ENCODE assay signal across 7 mouse cellular contexts in genomic region chr9:58220218-58220903, GRCm38 (mm10). TPM values are rescaled to one million over a fixed set of nuclear protein-coding genes. Genes with fewer than 3 reads are reported as not detected.
DNase-seq lines count a peak whose midpoint lies in the region; ATAC-seq and TF ChIP-seq lines count a peak whose summit lies in the region.

No protein-coding gene starts in this region.

- H3K36me3 ChIP-seq in E14TG2a.4 (ENCODE audit: insufficient read depth, low read length) = peaks cover 87% of the 10 kb centered on the region
- peaks cover 34% of the 10 kb centered on the region for H3K36me3 ChIP-seq in embryonic facial prominence, embryonic 13.5 days
- H3K36me3 ChIP-seq in lung, embryonic 14.5 days (ENCODE audit: insufficient read depth) = peaks cover 33% of the 10 kb centered on the region

- H3K4me1 ChIP-seq in E14TG2a.4 (replicated peaks; ENCODE audit: low read depth, low read length) = peaks cover 99% of the 10 kb centered on the region
- peaks cover 6% of the 10 kb centered on the region for H3K4me1 ChIP-seq in embryonic facial prominence, embryonic 13.5 days
- H3K4me1 ChIP-seq in lung, embryonic 14.5 days (ENCODE audit: insufficient read depth) = no peaks in the 10 kb centered on the region

- H3K4me2 ChIP-seq in embryonic facial prominence, embryonic 13.5 days = no peak overlapping the region
- H3K4me2 ChIP-seq in lung, embryonic 14.5 days = no peak overlapping the region

- ATAC-seq in embryonic facial prominence, embryonic 13.5 days (ENCODE audit: insufficient number of reproducible peaks, insufficient read depth, low FRiP score, low TSS enrichment, low read depth) = no peak
- no peak for ATAC-seq in lung, embryonic 14.5 days (ENCODE audit: insufficient read depth)

- peak in 1 of 2 experiments; percentile 52 for DNase-seq in layer of hippocampus, adult 2 months (ENCODE audit: low spot score in 2 of 2)
- no peak for DNase-seq in layer of hippocampus, adult 11-12 months (ENCODE audit: low spot score)
- peak; percentile 89 for DNase-seq in R1 (ENCODE audit: low read depth, low spot score)
- peak; percentile 69 for DNase-seq in lung, embryonic 14.5 days
- peak; percentile 44 for DNase-seq in thymus, postnatal 25 days

- H3K27me3 ChIP-seq in E14TG2a.4 (ENCODE audit: insufficient read depth, low read length) = no peaks in the 10 kb centered on the region
- H3K27me3 ChIP-seq in embryonic facial prominence, embryonic 13.5 days = no peaks in the 10 kb centered on the region
- no peaks in the 10 kb centered on the region for H3K27me3 ChIP-seq in lung, embryonic 14.5 days (ENCODE audit: insufficient read depth, low read length)

- peak; percentile 81 for TF ChIP-seq CTCF in layer of hippocampus, adult 2 months (conservative IDR thresholded peaks at IDR 0.05)
- peak; percentile 74 for TF ChIP-seq CTCF in E14TG2a.4 (conservative IDR thresholded peaks at IDR 0.05; ENCODE audit: low read length)
- peak; percentile 76 for TF ChIP-seq CTCF in lung, embryonic 14.5 days (IDR thresholded peaks at IDR 0.05; ENCODE audit: low read depth)

- 66% methylated on average over 24 of the region's 24 CpGs for WGBS in embryonic facial prominence, embryonic 13.5 days
- WGBS in lung, embryonic 14.5 days = 67% methylated on average over 24 of the region's 24 CpGs

- H3K9ac ChIP-seq in embryonic facial prominence, embryonic 13.5 days = no peak overlapping the region
- H3K9ac ChIP-seq in lung, embryonic 14.5 days = no peak overlapping the region

- H3K27ac ChIP-seq in layer of hippocampus, adult 2 months = no peak overlapping the region
- 0 out of 2 replicates have a peak overlapping the region, but pooled peaks have one; percentile 11 for H3K27ac ChIP-seq in embryonic facial prominence, embryonic 13.5 days
- no peak overlapping the region for H3K27ac ChIP-seq in lung, embryonic 14.5 days (ENCODE audit: low read depth)

- no peaks in the 10 kb centered on the region for H3K9me3 ChIP-seq in E14TG2a.4 (ENCODE audit: low read length)
- no peaks in the 10 kb centered on the region for H3K9me3 ChIP-seq in embryonic facial prominence, embryonic 13.5 days
- H3K9me3 ChIP-seq in lung, embryonic 14.5 days (ENCODE audit: low read depth, low read length) = no peaks in the 10 kb centered on the region

- H3K4me3 ChIP-seq in layer of hippocampus, adult 2 months = no peak overlapping the region
- peak overlapping the region; percentile 59 for H3K4me3 ChIP-seq in E14TG2a.4 (replicated peaks; ENCODE audit: low read length)
- no peak overlapping the region for H3K4me3 ChIP-seq in embryonic facial prominence, embryonic 13.5 days
- no peak overlapping the region for H3K4me3 ChIP-seq in lung, embryonic 14.5 days (ENCODE audit: low read depth, low read length)

RNA-seq across cellular contexts. Expression of gene Islr2, which starts 16.2 kb away (rescaled TPM):
- 100 to 1,000 TPM; 134 to 136 TPM for total RNA-seq in layer of hippocampus, adult 2 months (2021)
- polyA plus RNA-seq in embryonic facial prominence, embryonic 13.5 days (2015; fragmentation: Nextera tagmentation; extraction: Ambion mirVana) = 0.76 and 1.4 TPM in 2 replicates
- not detected in 2 replicates for polyA plus RNA-seq in lung, embryonic 14.5 days (2014; fragmentation: Nextera tagmentation; extraction: Ambion mirVana)

RNA-seq across cellular contexts. Expression of gene Islr, which starts 16.3 kb away (rescaled TPM):
- total RNA-seq in layer of hippocampus, adult 2 months (2021) = 10 to 100 TPM; 12.8 to 14.2 TPM
- 75.6 and 79.6 TPM in 2 replicates for polyA plus RNA-seq in embryonic facial prominence, embryonic 13.5 days (2015; fragmentation: Nextera tagmentation; extraction: Ambion mirVana)
- 56.9 and 60.2 TPM in 2 replicates for polyA plus RNA-seq in lung, embryonic 14.5 days (2014; fragmentation: Nextera tagmentation; extraction: Ambion mirVana)

RNA-seq across cellular contexts. Expression of gene Pml, which starts 29.2 kb away (rescaled TPM):
- total RNA-seq in layer of hippocampus, adult 2 months (2021) = 10 to 100 TPM; 11.9 to 14.2 TPM
- 14.4 and 15.2 TPM in 2 replicates for polyA plus RNA-seq in embryonic facial prominence, embryonic 13.5 days (2015; fragmentation: Nextera tagmentation; extraction: Ambion mirVana)
- polyA plus RNA-seq in lung, embryonic 14.5 days (2014; fragmentation: Nextera tagmentation; extraction: Ambion mirVana) = 21.4 and 23.2 TPM in 2 replicates

RNA-seq across cellular contexts. Expression of gene Stoml1, which starts 32.6 kb away (rescaled TPM):
- 10 to 100 TPM; 78.6 to 78.7 TPM for total RNA-seq in layer of hippocampus, adult 2 months (2021)
- polyA plus RNA-seq in embryonic facial prominence, embryonic 13.5 days (2015; fragmentation: Nextera tagmentation; extraction: Ambion mirVana) = 43.1 and 45.0 TPM in 2 replicates
- polyA plus RNA-seq in lung, embryonic 14.5 days (2014; fragmentation: Nextera tagmentation; extraction: Ambion mirVana) = 23.2 and 27.1 TPM in 2 replicates
